Mouse (Mus musculus): ENCODE measurements around the gene Cfap221.

The Cfap221 gene

GRCm38 (mm10) chr1:119903231-119903620 is 93.8 kb downstream of the Cfap221 start:
- DNase-seq (ENCODE audit: low read depth, low spot score) = no peak

GRCm38 (mm10) chr1:119902551-119903230 is 94.3 kb downstream of the Cfap221 start:
- no peak for DNase-seq (ENCODE audit: low read depth, low spot score)

DNA sequence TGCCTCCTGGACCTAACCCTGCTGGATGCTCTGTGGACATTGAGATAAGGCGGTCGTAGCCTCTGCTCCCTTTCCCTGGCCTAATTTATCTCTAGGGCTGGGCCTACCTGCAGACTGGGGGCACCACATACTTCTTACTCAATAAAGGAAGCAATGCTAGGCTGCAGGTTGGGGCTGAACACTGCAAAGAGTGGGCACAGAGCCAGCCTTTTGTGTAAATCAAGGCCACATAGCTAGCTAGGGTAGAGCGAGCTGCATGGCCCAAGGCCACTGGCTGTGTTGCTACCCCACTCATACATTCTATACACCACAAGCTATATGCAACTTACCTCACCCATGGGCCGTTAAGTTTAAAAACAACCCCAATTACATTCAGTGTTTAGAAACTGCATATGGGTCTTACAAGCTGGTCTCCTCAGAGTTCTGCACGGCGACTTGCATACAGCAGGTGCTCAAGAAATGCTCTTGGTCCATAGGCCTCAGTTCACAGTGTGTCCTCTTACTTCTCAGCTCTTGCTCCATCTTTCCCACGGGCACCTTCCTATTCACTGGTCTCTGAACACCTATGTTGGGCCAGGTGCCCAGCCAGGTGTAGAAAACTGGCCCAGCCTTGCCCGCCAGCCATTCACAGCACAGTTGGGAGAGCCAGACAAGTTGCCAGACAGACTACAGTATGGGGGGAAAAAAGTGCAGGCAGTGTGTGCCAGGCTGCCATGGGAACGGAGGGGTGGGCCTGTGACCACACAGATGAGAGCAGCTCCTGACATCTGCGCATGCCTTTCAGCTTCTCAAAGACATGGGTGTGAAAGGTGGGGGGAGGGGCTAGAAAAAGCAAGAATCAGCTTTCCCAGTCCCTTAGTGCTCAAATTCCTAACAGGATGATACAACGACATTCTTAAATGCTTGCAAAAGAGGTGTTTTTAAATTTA is 97.6 kb downstream of the Cfap221 start:
- peak; percentile 79 for DNase-seq (ENCODE audit: low read depth, low spot score)

DNA sequence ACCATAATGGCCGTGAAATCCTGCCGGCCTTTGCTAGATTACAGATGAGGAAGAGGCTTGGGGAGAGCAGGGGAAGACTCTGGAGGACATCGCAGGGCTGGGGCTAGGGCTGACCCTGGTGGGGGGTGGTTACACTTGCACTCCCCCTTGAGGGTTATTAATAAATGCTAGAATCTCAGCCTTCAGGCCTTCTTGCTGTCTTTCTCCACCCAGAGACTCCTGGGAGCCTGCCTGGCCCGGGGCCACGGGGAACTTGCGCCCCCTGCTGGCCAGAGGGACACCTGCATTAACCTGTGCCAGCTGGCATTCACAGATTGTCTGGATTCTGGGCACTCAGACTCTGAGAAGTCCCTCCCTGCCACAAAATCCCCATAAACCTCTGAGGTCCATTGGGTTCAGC is 102.1 kb downstream of the Cfap221 start:
- no peak for DNase-seq (ENCODE audit: low read depth, low spot score)

DNA sequence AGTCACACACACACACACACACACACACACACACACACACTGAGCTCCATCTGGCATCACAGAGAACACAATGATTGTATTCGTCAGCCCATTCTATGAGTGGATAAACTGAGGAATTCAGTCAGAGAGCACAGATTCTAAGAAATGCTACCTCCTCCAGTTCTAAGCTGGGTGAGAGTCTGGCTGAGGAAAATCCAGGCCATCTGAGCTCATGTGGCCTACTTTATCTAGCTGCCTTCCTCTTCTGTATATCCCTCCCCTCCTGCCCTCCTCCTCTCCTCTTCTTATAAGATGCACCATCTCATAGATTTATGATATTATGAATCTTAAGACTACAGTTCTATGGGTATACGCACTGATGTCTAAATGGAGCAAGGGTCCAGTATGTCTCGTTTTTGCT is 103.4 kb downstream of the Cfap221 start:
- no peak for DNase-seq (ENCODE audit: low read depth, low spot score)

GRCm38 (mm10) chr1:119892933-119893332 is 104.1 kb downstream of the Cfap221 start:
- DNase-seq (ENCODE audit: low read depth, low spot score) = no peak

DNA sequence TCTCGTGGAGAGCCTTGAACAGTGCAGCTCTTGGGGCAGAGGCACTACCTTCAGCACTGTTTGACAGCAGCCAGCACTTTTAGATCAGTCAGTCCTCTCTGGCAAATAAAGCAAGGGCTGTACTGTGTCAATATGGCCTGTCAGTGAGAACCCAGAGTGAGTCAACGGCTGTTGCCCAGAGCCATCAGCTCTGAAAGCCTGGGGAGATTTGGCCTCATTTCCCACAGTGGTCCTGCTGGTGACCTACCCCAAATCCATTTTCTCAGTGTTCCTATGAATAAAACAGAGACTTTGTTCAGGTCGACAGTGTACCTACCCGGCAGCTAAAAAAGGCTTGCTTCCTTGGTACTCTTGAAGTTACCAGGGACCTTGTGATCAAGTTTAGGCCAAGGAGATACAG is 105.2 kb downstream of the Cfap221 start:
- no peak for DNase-seq (ENCODE audit: low read depth, low spot score)

DNA sequence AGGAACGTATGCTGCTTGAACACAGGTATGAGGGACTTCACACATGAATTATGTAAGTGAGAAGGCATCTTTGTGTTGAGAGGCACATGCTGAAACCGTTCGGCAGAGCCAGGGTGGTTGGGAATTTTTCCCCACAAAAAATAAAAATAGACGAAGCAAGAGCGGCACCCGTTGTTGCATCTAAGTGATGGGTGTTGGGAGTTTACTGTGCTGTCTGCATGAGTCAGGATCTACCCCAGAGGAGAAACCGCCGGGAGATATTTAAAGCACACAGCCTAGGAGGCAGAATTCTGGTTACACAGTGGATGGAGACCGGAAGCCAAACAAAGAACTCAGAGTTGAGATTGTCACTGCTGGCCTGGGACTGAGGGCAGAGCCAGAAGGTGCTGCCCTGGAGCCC is 105.9 kb downstream of the Cfap221 start:
- no peak for DNase-seq (ENCODE audit: low read depth, low spot score)

- no peak for DNase-seq (ENCODE audit: low read depth, low spot score)
Observed at GRCm38 (mm10) chr1:119889347-119889746, 107.7 kb downstream of the Cfap221 start.

DNA sequence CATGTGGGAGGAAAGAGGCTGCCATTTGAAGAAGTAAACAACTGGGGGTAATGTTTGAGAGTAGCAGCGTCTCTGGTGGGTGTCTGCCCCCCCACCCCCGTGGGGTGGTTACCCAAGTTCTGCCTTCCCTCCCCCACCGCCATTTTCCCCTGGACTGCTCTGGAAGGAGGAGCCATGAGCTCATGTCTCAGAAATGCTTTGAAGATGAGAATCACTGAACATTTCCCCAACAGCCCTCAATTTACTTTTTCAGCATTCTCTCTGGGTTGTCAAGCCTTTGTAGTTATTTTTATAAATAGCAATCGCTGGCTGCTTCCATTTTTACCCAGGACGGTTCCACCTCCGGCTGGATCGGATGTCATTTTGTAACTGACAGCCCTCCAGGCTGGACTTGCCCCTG is 110.7 kb downstream of the Cfap221 start:
- no peak for DNase-seq (ENCODE audit: low read depth, low spot score)

GRCm38 (mm10) chr1:119884272-119884671 is 112.8 kb downstream of the Cfap221 start:
- DNase-seq (ENCODE audit: low read depth, low spot score) = no peak

- DNase-seq (ENCODE audit: low read depth, low spot score) = no peak
Observed at GRCm38 (mm10) chr1:119878909-119879308, 118.1 kb downstream of the Cfap221 start.

DNA sequence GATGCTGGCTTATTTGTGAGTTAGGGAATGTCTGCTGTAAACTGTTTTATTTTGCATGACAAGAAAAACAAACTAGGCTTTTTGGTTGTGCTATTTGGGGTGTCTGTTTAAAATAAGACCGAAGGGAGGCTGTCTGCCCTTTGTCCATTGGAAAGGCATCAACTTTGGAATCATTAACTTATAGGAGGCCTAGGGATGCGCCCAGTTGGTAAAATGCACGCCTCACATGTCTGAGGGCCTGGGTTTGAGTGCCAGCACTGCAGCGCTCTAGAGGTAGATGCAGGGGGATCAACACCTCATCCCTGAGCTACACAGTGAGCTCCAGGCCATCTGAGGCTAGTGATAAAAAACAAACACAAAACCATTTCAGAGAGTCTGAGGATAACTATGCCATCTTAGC is 119.6 kb downstream of the Cfap221 start:
- DNase-seq (ENCODE audit: low read depth, low spot score) = no peak

All from brain, embryonic 18.5 days (tissue).